Mouse (Mus musculus) adrenal gland, adult 8-10 months (tissue): ENCODE measurements at regions not wholly inside any gene's neighbourhood (a gene's known extent, or its start where the extent isn't known, plus 50 kb on each side); places are given as distances from the start of the nearest gene placed in this dataset.

ENCODE experiments used
- DNase-seq: peaks from one replicate; pipeline ENCODE4 v3.0.0; 2022

GRCm38 (mm10) chr8:78162763-78163508 is 50.2 kb upstream of the Ttc29 start:
- no peak for DNase-seq
